Mouse (Mus musculus) Patski (cell line): ENCODE measurements at regions not wholly inside any gene's neighbourhood (a gene's known extent, or its start where the extent isn't known, plus 50 kb on each side); places are given as distances from the start of the nearest gene placed in this dataset.
"Not testable (repeated sequence)": the region's sequence is repeated elsewhere in the genome, so short reads cannot be mapped to it uniquely, and the experiment has no call there.

Source experiments
- ATAC-seq: fragments of 100-300 bp; one replicate; pipeline ENCODE4 v1.8.0; 2021
- CTCF ChIA-PET: fragments of 350-600 bp; sonication (Branson Sonifier 250); formaldehyde crosslinking; loops from one replicate; lab custom pipeline; 2022; ENCODE audit warnings: inconsistent platforms; lab: Charles Lee
- POLR2A ChIA-PET: fragments of 350-600 bp; sonication (Branson Sonifier 250); formaldehyde crosslinking; loops from one replicate; lab custom pipeline; 2022; ENCODE audit warnings: antibody characterized with exemption, inconsistent platforms; lab: Charles Lee
- DNase-seq: peaks from one replicate; pipeline ENCODE4 v3.0.0-alpha.2; 2011; ENCODE audit warnings: low read depth, low spot score
- H3K27me3 ChIP-seq: fragments of 371-371 bp; one replicate; pipeline ENCODE4 v1.5.1; 2021
- CTCF ChIP-seq: fragments of 100-300 bp; IDR thresholded peaks from one replicate; pipeline ENCODE4 v1.5.1; 2021
- in situ Hi-C: fragments of 300-500 bp; cut with MboI; formaldehyde crosslinking; loops from 3 replicates; pipeline ENCODE4 v1.11.1; 2018; ENCODE audit warnings: low pct_unique_long_range_greater_than_20kb, mixed read lengths

DNA sequence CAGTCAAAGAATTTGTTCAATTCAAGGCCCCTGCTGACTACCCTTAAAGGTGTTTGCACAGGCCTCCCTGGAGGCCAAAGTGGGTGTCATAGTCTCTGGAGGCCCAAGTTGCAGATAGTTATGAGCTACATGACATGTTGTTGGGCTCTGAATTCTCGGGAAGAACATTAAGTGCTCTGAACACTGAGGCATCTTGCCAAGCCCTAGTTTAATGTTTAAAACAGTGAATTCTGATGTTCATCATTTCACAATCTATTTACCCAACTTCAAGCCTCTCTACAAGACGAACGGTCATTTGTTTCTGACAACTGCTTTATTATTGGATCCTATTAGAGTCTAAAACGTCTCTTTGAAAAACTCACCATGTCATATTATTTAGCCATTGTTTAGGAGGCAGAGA is 119.0 kb upstream of the Thsd7a start:
- ChIA-PET POLR2A (no interaction called here), CTCF (interaction anchor here (1.4 kb wide), 1 partner anchor 12 kb away, joined by 3 read pairs; no protein-coding TSS in a partner anchor)
- in situ Hi-C loops, result no loop called here
- no peak for DNase-seq
- TF ChIP-seq CTCF, result no peak
- ATAC-seq, result no peak
- no peaks in the 10 kb centered on the region for H3K27me3 ChIP-seq

DNA sequence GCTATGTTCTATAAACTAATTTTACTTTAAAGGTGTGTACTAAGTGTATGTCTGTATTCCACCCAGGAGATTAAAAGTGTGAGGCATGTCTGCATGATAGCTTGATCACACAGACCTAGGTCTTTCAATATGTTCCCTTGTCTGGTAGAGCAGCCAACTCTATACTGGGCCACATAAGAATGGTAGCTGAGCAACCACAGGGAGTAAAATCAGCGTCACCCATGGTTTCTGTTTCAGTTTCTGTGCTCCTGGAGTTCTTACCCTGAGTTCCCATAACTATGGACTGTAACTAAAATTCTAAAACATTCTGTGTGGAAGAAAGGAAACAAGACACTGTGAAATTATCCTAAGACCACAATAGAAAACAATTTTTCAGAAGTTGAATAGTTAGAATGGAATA is 102.8 kb upstream of the Thsd7a start:
- in situ Hi-C loops, result no loop called here
- DNase-seq, result no peak
- ATAC-seq, result no peak
- ChIA-PET CTCF (interaction anchor here (1.2 kb wide), 1 partner anchor 46 kb away, joined by 3 read pairs; no protein-coding TSS in a partner anchor), POLR2A (no interaction called here)
- no peaks in the 10 kb centered on the region for H3K27me3 ChIP-seq
- TF ChIP-seq CTCF, result no peak

DNA sequence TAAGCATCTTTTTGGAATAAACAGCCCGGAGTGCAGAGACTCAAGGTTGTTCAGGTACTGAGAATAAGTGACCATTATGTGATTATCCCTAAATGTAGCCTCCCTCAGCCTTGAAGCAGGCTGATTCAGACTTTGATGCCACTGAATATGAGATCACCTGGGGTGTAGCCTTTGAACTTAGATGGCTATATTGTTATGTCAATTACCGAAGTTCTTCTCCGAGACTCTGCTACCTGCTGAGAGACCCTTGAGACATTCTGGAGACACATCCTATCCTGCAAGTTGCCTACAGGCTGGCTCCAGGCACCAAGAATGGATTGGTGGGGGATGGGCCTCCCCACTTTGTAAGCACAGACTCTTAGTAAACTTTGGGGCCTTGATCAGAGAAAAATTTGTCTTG is 85.9 kb upstream of the Thsd7a start:
- H3K27me3 ChIP-seq, POLR2A ChIA-PET, DNase-seq, in situ Hi-C loops, CTCF ChIA-PET, ATAC-seq: not testable (repeated sequence)

DNA sequence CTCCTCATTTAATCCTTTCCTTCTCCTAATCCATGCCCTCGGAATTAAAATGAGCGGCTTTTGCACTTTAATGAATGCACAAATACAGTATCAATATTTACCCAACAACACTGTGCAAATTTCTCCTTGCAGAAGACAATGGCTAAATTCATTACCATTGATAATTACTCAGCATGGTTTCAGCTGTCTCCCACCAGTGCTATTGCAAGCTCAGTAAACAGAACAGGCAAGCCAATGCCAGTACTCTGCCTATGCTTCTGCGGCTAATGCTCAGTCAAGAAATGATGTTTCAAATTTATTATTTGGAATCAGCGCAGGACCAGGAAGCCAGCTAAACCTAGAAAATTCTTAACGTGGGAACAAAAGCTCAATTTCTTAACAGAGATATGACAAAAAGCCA is 84.1 kb upstream of the Thsd7a start:
- in situ Hi-C loops, result no loop called here
- no peak for DNase-seq
- ATAC-seq, result no peak
- H3K27me3 ChIP-seq, result no peaks in the 10 kb centered on the region
- ChIA-PET POLR2A (no interaction called here), CTCF (no interaction called here)
- no peak for TF ChIP-seq CTCF

DNA sequence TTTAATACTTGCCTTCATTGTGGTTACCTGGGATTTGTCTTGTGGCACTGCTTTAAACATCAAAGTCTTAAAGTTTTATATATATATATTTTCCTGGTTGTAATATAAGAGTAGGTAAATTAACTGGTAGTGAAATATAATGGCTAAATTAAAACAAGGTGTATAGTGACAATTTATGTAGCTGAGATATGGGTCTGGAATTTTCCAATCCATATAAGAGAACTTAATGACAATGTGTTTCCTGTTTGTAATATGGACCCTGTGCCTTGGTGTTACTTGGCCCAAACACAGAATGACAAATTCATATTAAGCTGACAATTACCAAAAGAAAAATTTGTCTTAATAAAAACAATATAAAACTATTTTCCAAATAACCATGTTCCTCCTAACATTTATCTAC is 82.7 kb upstream of the Thsd7a start:
- no peak for ATAC-seq
- no peaks in the 10 kb centered on the region for H3K27me3 ChIP-seq
- in situ Hi-C loops, result no loop called here
- DNase-seq, result no peak
- POLR2A ChIA-PET, result no interaction called here
- CTCF ChIA-PET, result interaction anchor here (0.7 kb wide), 1 partner anchor 15 kb away, joined by 3 read pairs; no protein-coding TSS in a partner anchor
- TF ChIP-seq CTCF, result no peak

DNA sequence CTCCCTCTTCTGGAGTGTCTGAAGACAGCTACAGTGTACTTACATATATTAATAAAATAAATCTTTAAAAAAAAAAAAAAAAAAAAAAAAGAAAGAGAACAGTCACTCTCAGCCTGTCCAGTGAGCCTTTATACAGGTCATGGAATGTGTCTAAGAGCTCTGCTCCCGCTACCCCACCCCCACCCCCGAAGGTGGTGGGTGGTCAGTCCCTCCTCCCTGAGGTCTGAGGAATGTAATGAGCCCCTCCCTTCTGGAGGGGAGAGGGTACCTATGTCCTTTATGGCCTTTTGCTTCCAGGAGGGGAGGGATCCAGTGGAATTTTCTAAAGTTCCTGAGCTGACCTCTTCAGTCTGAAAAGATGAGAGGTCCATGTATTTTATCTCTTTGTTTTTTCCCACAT is 82.3 kb upstream of the Thsd7a start:
- in situ Hi-C loops, result no loop called here
- DNase-seq, result no peak
- no peak for TF ChIP-seq CTCF
- ChIA-PET CTCF (interaction anchor here (0.7 kb wide), 1 partner anchor 15 kb away, joined by 3 read pairs; no protein-coding TSS in a partner anchor), POLR2A (no interaction called here)
- ATAC-seq, result no peak
- H3K27me3 ChIP-seq, result no peaks in the 10 kb centered on the region

DNA sequence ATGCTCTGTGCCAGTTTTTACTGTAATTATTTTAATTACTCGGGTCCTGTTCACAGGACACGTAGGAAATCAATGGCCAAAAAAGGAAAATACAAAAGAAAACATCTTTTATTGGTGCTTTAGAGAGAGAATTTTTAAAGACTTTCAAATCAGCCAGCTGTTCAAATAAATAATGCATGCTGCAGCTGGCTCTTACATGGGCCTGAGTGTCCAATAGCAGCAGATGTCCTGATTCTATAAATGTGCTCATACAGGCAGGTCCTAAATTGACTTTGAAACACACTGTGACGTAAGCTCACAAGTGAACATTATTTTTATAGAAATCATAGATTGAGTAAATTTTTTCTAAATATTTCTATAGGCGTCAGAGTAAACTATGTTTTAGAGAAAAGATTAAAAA is 78.5 kb upstream of the Thsd7a start:
- in situ Hi-C loops, result no loop called here
- CTCF ChIA-PET, result no interaction called here

DNA sequence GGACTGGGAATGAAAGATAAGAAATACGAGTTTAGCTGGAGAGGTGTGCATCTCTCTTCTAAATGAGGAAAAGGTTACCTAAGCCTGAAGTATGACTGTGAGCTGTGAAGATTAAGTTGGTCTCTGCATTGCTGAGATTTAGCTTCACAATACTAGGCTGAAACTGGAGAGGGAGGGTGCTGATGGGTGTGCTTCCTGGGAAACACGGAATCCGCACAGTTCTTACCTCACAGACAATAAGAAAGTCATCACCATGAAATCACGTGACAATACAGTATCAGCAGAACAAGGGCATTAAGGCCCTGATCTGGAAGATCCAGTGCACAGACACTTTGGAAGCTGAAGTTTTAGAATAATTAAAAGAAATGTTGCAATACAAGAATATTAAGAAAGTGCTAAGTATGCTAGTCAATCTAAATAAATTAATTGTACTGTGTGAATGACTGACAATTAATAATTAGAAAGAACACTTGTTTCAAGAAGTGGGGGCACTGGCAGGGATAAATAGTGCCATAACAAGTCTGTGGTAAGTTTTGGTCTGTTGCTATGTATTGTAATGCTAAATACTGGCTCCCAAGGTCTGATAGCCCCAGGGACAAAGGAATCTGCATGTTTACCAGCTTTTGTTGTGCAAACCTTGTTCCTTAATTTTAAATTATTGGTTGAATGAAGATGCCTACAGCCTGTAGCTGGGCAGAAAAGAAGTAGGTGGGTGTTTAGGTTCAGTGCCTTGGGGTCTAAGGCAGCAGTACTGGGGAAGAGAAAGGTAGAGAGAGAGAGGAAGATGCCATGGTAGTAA is 66.0 kb upstream of the Thsd7a start:
- ChIA-PET POLR2A (no interaction called here), CTCF (no interaction called here)
- in situ Hi-C loops, result no loop called here
- no peaks in the 10 kb centered on the region for H3K27me3 ChIP-seq
- DNase-seq, result no peak
- no peak for TF ChIP-seq CTCF
- no peak for ATAC-seq

More for the DNA sequence above, 78.5 kb upstream of the Thsd7a start:
- DNase-seq, result no peak
- TF ChIP-seq CTCF, result no peak
- POLR2A ChIA-PET, result no interaction called here
- no peak for ATAC-seq
- H3K27me3 ChIP-seq, result peaks cover 6% of the 10 kb centered on the region

DNA sequence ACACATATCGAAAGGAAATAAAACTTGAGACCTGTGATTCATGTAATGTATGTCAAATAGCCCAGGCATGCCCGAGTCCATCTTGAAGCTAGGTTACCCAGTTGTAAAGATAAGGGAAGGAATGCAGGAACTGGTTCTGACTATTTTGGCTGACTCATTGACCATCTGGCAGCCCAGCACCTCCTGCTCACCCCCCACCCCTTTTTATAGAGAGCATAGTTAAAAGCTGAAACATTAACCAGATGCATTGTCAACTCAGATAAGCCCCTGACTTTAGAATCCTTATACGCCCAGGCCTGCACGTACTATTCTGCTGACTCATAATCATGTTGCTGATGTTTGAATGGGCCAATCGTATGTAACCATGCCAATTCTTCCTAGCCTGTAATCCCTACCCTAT is 64.6 kb upstream of the Thsd7a start:
- CTCF ChIA-PET, H3K27me3 ChIP-seq, DNase-seq, in situ Hi-C loops, POLR2A ChIA-PET, ATAC-seq: not testable (repeated sequence)

DNA sequence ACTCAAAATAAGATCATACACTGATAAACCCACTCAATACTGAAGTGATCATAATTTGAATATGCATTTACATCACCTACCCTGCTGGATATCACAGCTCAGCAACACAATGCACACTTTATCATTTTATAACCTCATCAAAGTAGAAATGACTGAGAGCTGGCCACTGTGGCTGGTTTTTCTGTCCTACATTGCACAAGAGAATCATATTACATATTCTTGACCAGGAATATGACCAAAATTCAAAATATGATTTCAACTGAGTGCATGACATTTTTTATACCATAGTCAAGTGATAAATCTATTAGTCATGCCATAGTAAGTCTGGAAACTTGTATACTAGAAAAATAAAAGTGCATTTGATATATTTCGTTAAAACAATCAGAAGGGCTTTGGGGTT is 63.3 kb upstream of the Thsd7a start:
- H3K27me3 ChIP-seq, result no peaks in the 10 kb centered on the region
- CTCF ChIA-PET, result no interaction called here
- no peak for ATAC-seq

DNA sequence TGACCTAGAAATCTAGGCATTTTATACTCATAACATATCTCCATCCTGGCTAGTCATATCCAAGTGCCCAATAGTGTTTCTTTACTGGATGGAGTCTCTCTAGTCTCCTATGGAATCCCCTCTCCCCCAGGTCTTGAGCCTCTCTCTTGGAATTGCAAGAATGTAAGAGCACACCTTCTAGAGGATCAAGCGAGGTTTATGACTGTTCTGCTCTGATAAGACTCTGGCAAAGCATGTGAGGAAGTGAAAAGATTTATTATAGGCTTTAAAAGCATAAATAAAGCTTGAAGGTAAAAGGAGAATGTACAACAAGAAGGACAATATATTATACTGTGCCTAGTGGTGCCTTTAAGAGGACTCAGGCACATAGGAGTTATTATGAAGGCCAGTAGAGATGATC is 62.8 kb upstream of the Thsd7a start:
- in situ Hi-C loops, result no loop called here
- TF ChIP-seq CTCF, result no peak
- POLR2A ChIA-PET, result no interaction called here
- ATAC-seq (no peak), DNase-seq (no peak)
- CTCF ChIA-PET, result no interaction called here
- H3K27me3 ChIP-seq, result no peaks in the 10 kb centered on the region

More for the DNA sequence above, 63.3 kb upstream of the Thsd7a start:
- in situ Hi-C loops, result no loop called here
- no peak for DNase-seq
- TF ChIP-seq CTCF, result no peak
- POLR2A ChIA-PET, result no interaction called here
